ENCODE assay signal across 9 mouse cellular contexts in the genomic region with DNA sequence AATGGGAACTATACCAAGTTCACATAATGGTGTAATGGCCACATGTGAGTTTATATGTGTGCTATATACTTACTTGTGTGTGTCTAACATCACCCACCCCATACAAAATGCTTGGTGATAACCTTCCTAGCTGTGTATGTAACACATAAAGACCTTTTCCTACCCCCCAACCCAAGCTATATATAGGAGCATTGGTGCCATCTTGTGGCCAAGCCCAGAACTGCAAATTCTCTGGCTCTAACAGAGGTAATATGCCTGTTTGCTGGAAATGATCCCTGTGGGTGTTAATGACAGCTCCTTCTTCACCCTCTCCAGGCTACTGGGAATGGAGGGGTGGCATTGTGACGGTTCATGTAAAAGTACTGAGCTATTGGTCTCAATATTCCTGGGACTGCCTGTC. TPM values are rescaled to one million over a fixed set of nuclear protein-coding genes. Genes with fewer than 3 reads are reported as not detected.
A peak's percentile ranks its signal among the peaks of the same experiment; 100 is the strongest.
DNase-seq lines count a peak whose midpoint lies in the region; ATAC-seq and TF ChIP-seq lines count a peak whose summit lies in the region.
"Had no signal": no experiment of that assay in that cellular context is flagged by ENCODE, and none has a peak within 500 bp of the region (broad histone marks: within the 10 kb centered on the region; RNA-seq: fewer than 3 reads in every experiment).

No protein-coding gene starts in this region.

- no peak for TF ChIP-seq EP300 in heart, postnatal 0 days (IDR thresholded peaks at IDR 0.05; ENCODE audit: low read depth)
- no peak for TF ChIP-seq EP300 in lung, postnatal 0 days (IDR thresholded peaks at IDR 0.05)

- peaks cover 19% of the 10 kb centered on the region for H3K4me1 ChIP-seq in E14TG2a.4 (replicated peaks; ENCODE audit: low read depth, low read length)
- no peaks in the 10 kb centered on the region for H3K4me1 ChIP-seq in embryonic facial prominence, embryonic 11.5 days (ENCODE audit: control insufficient read depth, insufficient read depth, low read length)
- H3K4me1 ChIP-seq in heart, postnatal 0 days (ENCODE audit: control insufficient read depth, insufficient read depth): 0 out of 2 replicates have a peak, but pooled peaks cover 5% of the 10 kb centered on the region
- H3K4me1 ChIP-seq in lung, postnatal 0 days (ENCODE audit: insufficient read depth, low read depth, low read length): no peaks in the 10 kb centered on the region

- 0% methylated on average over 1 of the region's 1 CpGs for WGBS in embryonic facial prominence, embryonic 11.5 days
- WGBS in heart, postnatal 0 days: 0% methylated on average over 1 of the region's 1 CpGs
- WGBS in lung, postnatal 0 days: 5% methylated on average over 1 of the region's 1 CpGs

- no peak overlapping the region for H3K4me2 ChIP-seq in embryonic facial prominence, embryonic 11.5 days (ENCODE audit: low read depth, low read length)
- H3K4me2 ChIP-seq in heart, postnatal 0 days (ENCODE audit: low read depth, low read length): no peak overlapping the region
- no peak overlapping the region for H3K4me2 ChIP-seq in lung, postnatal 0 days (replicated peaks; ENCODE audit: low read depth, low read length)

- no peak overlapping the region for H3K4me3 ChIP-seq in E14TG2a.4 (replicated peaks; ENCODE audit: low read length)
- no peak overlapping the region for H3K4me3 ChIP-seq in embryonic facial prominence, embryonic 11.5 days (ENCODE audit: low read depth, low read length)
- H3K4me3 ChIP-seq in heart, postnatal 0 days (ENCODE audit: low read depth, low read length): no peak overlapping the region
- no peak overlapping the region for H3K4me3 ChIP-seq in lung, postnatal 0 days (ENCODE audit: low read depth, low read length)
- H3K4me3 ChIP-seq: erythroblast, embryonic 14.5 days had no signal

- no peaks in the 10 kb centered on the region for H3K9me3 ChIP-seq in E14TG2a.4 (ENCODE audit: low read length)
- H3K9me3 ChIP-seq in embryonic facial prominence, embryonic 11.5 days (replicated peaks; ENCODE audit: control insufficient read depth, low read length): no peaks in the 10 kb centered on the region
- no peaks in the 10 kb centered on the region for H3K9me3 ChIP-seq in heart, postnatal 0 days (replicated peaks; ENCODE audit: control insufficient read depth, low read length)
- no peaks in the 10 kb centered on the region for H3K9me3 ChIP-seq in lung, postnatal 0 days (ENCODE audit: low read length)

- ATAC-seq in embryonic facial prominence, embryonic 11.5 days (replicated peaks; ENCODE audit: insufficient number of reproducible peaks, low FRiP score, low TSS enrichment, low read depth): no peak
- ATAC-seq in heart, postnatal 0 days (ENCODE audit: insufficient read depth, low read depth): peak; percentile 42; the same call in 1 of the 2 replicates
- peak; percentile 21; the same call in 1 of the 2 replicates for ATAC-seq in lung, postnatal 0 days

- H3K9ac ChIP-seq in embryonic facial prominence, embryonic 11.5 days (replicated peaks; ENCODE audit: low read length): no peak overlapping the region
- H3K9ac ChIP-seq in heart, postnatal 0 days (replicated peaks; ENCODE audit: low read depth, low read length): no peak overlapping the region
- no peak overlapping the region for H3K9ac ChIP-seq in lung, postnatal 0 days (replicated peaks; ENCODE audit: low read depth)

- peaks cover 8% of the 10 kb centered on the region for H3K36me3 ChIP-seq in E14TG2a.4 (ENCODE audit: insufficient read depth, low read length)
- H3K36me3 ChIP-seq in embryonic facial prominence, embryonic 11.5 days (replicated peaks; ENCODE audit: control insufficient read depth, insufficient read depth, low read depth, low read length): no peaks in the 10 kb centered on the region
- peaks cover 2% of the 10 kb centered on the region for H3K36me3 ChIP-seq in heart, postnatal 0 days (replicated peaks; ENCODE audit: control insufficient read depth, insufficient read depth, low read length)
- H3K36me3 ChIP-seq in lung, postnatal 0 days (ENCODE audit: insufficient read depth, low read length): no peaks in the 10 kb centered on the region

- DNase-seq in adrenal gland, postnatal 25 days: peak; percentile 80
- peak; percentile 94 for DNase-seq in embryonic facial prominence, embryonic 11.5 days (ENCODE audit: low spot score)
- DNase-seq in heart, postnatal 0 days (ENCODE audit: low spot score): peak; percentile 72
- peak; percentile 73 to 93 for DNase-seq in layer of hippocampus, adult 18-20 months (ENCODE audit: low spot score in 2 of 2)
- peak; percentile 78 for DNase-seq in lung, postnatal 0 days (ENCODE audit: low spot score)
- peak; percentile 98 for DNase-seq in retina, embryonic 14.5 days (ENCODE audit: low spot score)
- peak; percentile 86 for DNase-seq in thymus, postnatal 25 days

- peak; percentile 82 for TF ChIP-seq CTCF in E14TG2a.4 (conservative IDR thresholded peaks at IDR 0.05; ENCODE audit: low read length)
- TF ChIP-seq CTCF in heart, postnatal 0 days (IDR thresholded peaks at IDR 0.05; ENCODE audit: low read depth): peak; percentile 92
- peak; percentile 94 for TF ChIP-seq CTCF in lung, postnatal 0 days (IDR thresholded peaks at IDR 0.05)

- H3K27ac ChIP-seq in embryonic facial prominence, embryonic 11.5 days (replicated peaks; ENCODE audit: low read depth, low read length): no peak overlapping the region
- H3K27ac ChIP-seq in heart, postnatal 0 days (ENCODE audit: low read depth): no peak overlapping the region
- H3K27ac ChIP-seq in lung, postnatal 0 days (ENCODE audit: low read length): no peak overlapping the region

- 0 out of 2 replicates have a peak, but pooled peaks cover 3% of the 10 kb centered on the region for H3K27me3 ChIP-seq in E14TG2a.4 (ENCODE audit: insufficient read depth, low read length)
- no peaks in the 10 kb centered on the region for H3K27me3 ChIP-seq in embryonic facial prominence, embryonic 11.5 days (ENCODE audit: control insufficient read depth, insufficient read depth, low read length)
- H3K27me3 ChIP-seq in heart, postnatal 0 days (ENCODE audit: control insufficient read depth, insufficient read depth, low read length): no peaks in the 10 kb centered on the region
- H3K27me3 ChIP-seq in lung, postnatal 0 days (replicated peaks; ENCODE audit: insufficient read depth, low read length): no peaks in the 10 kb centered on the region

RNA-seq across cellular contexts. Expression of a gene that starts 17.7 kb away (rescaled TPM):
- total RNA-seq in adrenal gland, postnatal 25 days (2021): not detected in 2 replicates
- 0.10 TPM in 1 of 2 replicates, not detected in the other for polyA plus RNA-seq in embryonic facial prominence, embryonic 11.5 days (2014; fragmentation: Nextera tagmentation; extraction: Ambion mirVana)
- not detected in 2 replicates for total RNA-seq in heart, postnatal 0 days (2014; rRNA removed; ENCODE audit: low replicate concordance)
- 0.03 and 0.10 TPM in 2 replicates for polyA plus RNA-seq in heart, postnatal 0 days (2015; fragmentation: Nextera tagmentation; extraction: Ambion mirVana)
- total RNA-seq in layer of hippocampus, adult 18-20 months (2021): 10 to 100 TPM; 44.3 to 47.4 TPM
- 0.20 and 0.29 TPM in 2 replicates for polyA plus RNA-seq in lung, postnatal 0 days (2015; fragmentation: Nextera tagmentation; extraction: Ambion mirVana)
- polyA plus RNA-seq: erythroblast, embryonic 14.5 days had no signal

Comparison
In these comparisons a context has a peak if more than half of its experiments do, and no peak if none do; other contexts are left out.
1. RNA of a gene that starts 17.7 kb away (total RNA-seq): 44.3 to 47.4 TPM in layer of hippocampus, adult 18-20 months; not detected in adrenal gland, postnatal 25 days and not detected in heart, postnatal 0 days; every median in the first group is over 10 times any median in the second.
2. Peak in every context shown above with its lines, with median percentiles within 50 percentile points of each other: CTCF ChIP-seq and DNase-seq.